ENCODE assay signal across 8 mouse cellular contexts in the genomic region with DNA sequence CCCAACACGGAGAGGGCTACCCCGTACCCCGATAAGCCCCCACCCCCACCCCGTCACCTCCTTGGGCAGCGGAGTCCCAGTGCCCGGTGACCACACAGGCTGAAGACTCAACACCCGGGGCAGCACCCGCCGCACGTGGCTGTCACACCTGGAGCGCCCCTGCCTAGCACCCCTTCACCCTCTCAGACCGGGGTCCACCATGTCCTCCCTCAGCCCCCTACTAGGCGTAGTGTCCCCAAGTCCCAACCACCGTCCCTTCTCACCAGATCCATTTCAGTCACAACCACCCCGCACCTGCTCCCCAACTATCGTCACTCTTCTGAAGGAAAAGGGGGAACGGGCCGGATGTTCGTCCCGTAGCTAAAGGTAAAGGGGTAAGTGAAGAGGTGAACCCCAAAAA. TPM values are rescaled to one million over a fixed set of nuclear protein-coding genes. Genes with fewer than 3 reads are reported as not detected.
A peak's percentile ranks its signal among the peaks of the same experiment; 100 is the strongest.
DNase-seq lines count a peak whose midpoint lies in the region; ATAC-seq and TF ChIP-seq lines count a peak whose summit lies in the region.

No protein-coding gene starts in this region.

- peak overlapping the region; percentile 82 for H3K4me2 ChIP-seq in lung, embryonic 14.5 days
- peak overlapping the region; percentile 58 for H3K4me2 ChIP-seq in forebrain, postnatal 0 days (ENCODE audit: low read depth)
- H3K4me2 ChIP-seq in neural tube, embryonic 14.5 days (ENCODE audit: low read depth, low read length), result peak overlapping the region; percentile 75

- H3K36me3 ChIP-seq in lung, embryonic 14.5 days (ENCODE audit: insufficient read depth), result no peaks in the 10 kb centered on the region
- H3K36me3 ChIP-seq in forebrain, postnatal 0 days (ENCODE audit: insufficient read depth), result no peaks in the 10 kb centered on the region
- H3K36me3 ChIP-seq in neural tube, embryonic 14.5 days (ENCODE audit: control insufficient read depth, insufficient read depth, low read length), result no peaks in the 10 kb centered on the region

- H3K4me3 ChIP-seq in lung, embryonic 14.5 days (ENCODE audit: low read depth, low read length), result peak overlapping the region; percentile 55
- H3K4me3 ChIP-seq in forebrain, postnatal 0 days (ENCODE audit: low read depth, low read length), result peak overlapping the region; percentile 53
- H3K4me3 ChIP-seq in neural tube, embryonic 14.5 days (ENCODE audit: low read depth, low read length), result peak overlapping the region; percentile 42

- TF ChIP-seq CTCF in lung, embryonic 14.5 days (IDR thresholded peaks at IDR 0.05; ENCODE audit: low read depth), result no peak
- no peak for TF ChIP-seq CTCF in forebrain, postnatal 0 days (IDR thresholded peaks at IDR 0.05; ENCODE audit: low read depth)

- peak; percentile 30 for DNase-seq in adrenal gland, adult 2 months
- no peak for DNase-seq in adrenal gland, postnatal 25 days
- DNase-seq in lung, embryonic 14.5 days, result no peak
- DNase-seq in lung, postnatal 36 days, result no peak
- DNase-seq in forebrain, postnatal 0 days, result no peak
- peak; percentile 15 for DNase-seq in liver
- no peak for DNase-seq in cerebellum, adult 9-10 months

- WGBS in lung, embryonic 14.5 days, result 11% methylated on average over 16 of the region's 20 CpGs
- 23% methylated on average over 18 of the region's 20 CpGs for WGBS in forebrain, postnatal 0 days
- 33% methylated on average over 13 of the region's 20 CpGs for WGBS in neural tube, embryonic 14.5 days

- no peaks in the 10 kb centered on the region for H3K4me1 ChIP-seq in lung, embryonic 14.5 days (ENCODE audit: insufficient read depth)
- H3K4me1 ChIP-seq in forebrain, postnatal 0 days (ENCODE audit: insufficient read depth), result no peaks in the 10 kb centered on the region
- H3K4me1 ChIP-seq in neural tube, embryonic 14.5 days (ENCODE audit: control insufficient read depth, insufficient read depth, low read length), result no peaks in the 10 kb centered on the region

- H3K9me3 ChIP-seq in lung, embryonic 14.5 days (ENCODE audit: low read depth, low read length), result no peaks in the 10 kb centered on the region
- H3K9me3 ChIP-seq in forebrain, postnatal 0 days (ENCODE audit: low read length), result no peaks in the 10 kb centered on the region
- no peaks in the 10 kb centered on the region for H3K9me3 ChIP-seq in neural tube, embryonic 14.5 days (ENCODE audit: control insufficient read depth, low read length)

- no peak overlapping the region for H3K27ac ChIP-seq in lung, embryonic 14.5 days (ENCODE audit: low read depth)
- no peak overlapping the region for H3K27ac ChIP-seq in forebrain, postnatal 0 days (ENCODE audit: low read depth, low read length)
- H3K27ac ChIP-seq in neural tube, embryonic 14.5 days (ENCODE audit: low read depth, low read length), result no peak overlapping the region

- peak overlapping the region; percentile 52 for H3K9ac ChIP-seq in lung, embryonic 14.5 days
- peak overlapping the region; percentile 54 for H3K9ac ChIP-seq in forebrain, postnatal 0 days
- H3K9ac ChIP-seq in neural tube, embryonic 14.5 days (replicated peaks; ENCODE audit: low read depth, low read length), result peak overlapping the region; percentile 53

- no peaks in the 10 kb centered on the region for H3K27me3 ChIP-seq in lung, embryonic 14.5 days (ENCODE audit: insufficient read depth, low read length)
- H3K27me3 ChIP-seq in forebrain, postnatal 0 days (ENCODE audit: insufficient read depth, low read length), result no peaks in the 10 kb centered on the region
- no peaks in the 10 kb centered on the region for H3K27me3 ChIP-seq in neural tube, embryonic 14.5 days (ENCODE audit: control insufficient read depth, insufficient read depth, low read length)

- peak; percentile 48 for ATAC-seq in lung, embryonic 14.5 days (ENCODE audit: insufficient read depth)
- peak; percentile 8 for ATAC-seq in forebrain, postnatal 0 days
- peak; percentile 61 for ATAC-seq in neural tube, embryonic 14.5 days (ENCODE audit: low read depth)

RNA-seq across cellular contexts. Expression of gene Txlng, which starts 0.5 kb away (rescaled TPM):
- total RNA-seq in adrenal gland, adult 2 months (2021), result 10 to 100 TPM; 19.5 to 23.9 TPM
- polyA plus RNA-seq in adrenal gland, adult 2 months (2012; rRNA removed), result 0.89 and 1.1 TPM in 2 replicates
- total RNA-seq in adrenal gland, postnatal 25 days (2021), result 24.0 and 29.5 TPM in 2 replicates
- 13.4 and 14.0 TPM in 2 replicates for polyA plus RNA-seq in lung, embryonic 14.5 days (2014; fragmentation: Nextera tagmentation; extraction: Ambion mirVana)
- total RNA-seq in forebrain, postnatal 0 days (2014; rRNA removed), result 15.3 and 18.7 TPM in 2 replicates
- polyA plus RNA-seq in forebrain, postnatal 0 days (2015; fragmentation: Nextera tagmentation; extraction: Ambion mirVana), result 10.2 and 10.9 TPM in 2 replicates
- polyA plus RNA-seq in neural tube, embryonic 14.5 days (2014; fragmentation: Nextera tagmentation; extraction: Ambion mirVana), result 13.6 and 15.0 TPM in 2 replicates

RNA-seq across cellular contexts. Expression of gene Syap1, which starts 59.5 kb away (rescaled TPM):
- 10 to 100 TPM; 76.9 to 79.7 TPM for total RNA-seq in adrenal gland, adult 2 months (2021)
- polyA plus RNA-seq in adrenal gland, adult 2 months (2012; rRNA removed), result 10.0 and 10.7 TPM in 2 replicates
- 81.9 and 85.0 TPM in 2 replicates for total RNA-seq in adrenal gland, postnatal 25 days (2021)
- polyA plus RNA-seq in lung, embryonic 14.5 days (2014; fragmentation: Nextera tagmentation; extraction: Ambion mirVana), result 45.9 and 48.9 TPM in 2 replicates
- 48.2 and 50.5 TPM in 2 replicates for total RNA-seq in forebrain, postnatal 0 days (2014; rRNA removed)
- polyA plus RNA-seq in forebrain, postnatal 0 days (2015; fragmentation: Nextera tagmentation; extraction: Ambion mirVana), result 40.7 and 42.2 TPM in 2 replicates
- polyA plus RNA-seq in neural tube, embryonic 14.5 days (2014; fragmentation: Nextera tagmentation; extraction: Ambion mirVana), result 34.6 and 39.5 TPM in 2 replicates

Comparison
In these comparisons a context has a peak if more than half of its experiments do, and no peak if none do; other contexts are left out.
1. DNase-seq: peak in adrenal gland, adult 2 months (single experiment) and liver (single experiment); none in adrenal gland, postnatal 25 days (single experiment), lung, embryonic 14.5 days (single experiment), lung, postnatal 36 days (single experiment), forebrain, postnatal 0 days (single experiment) and cerebellum, adult 9-10 months (single experiment).
2. ATAC-seq: peak in every context shown above with its lines; median percentile 61 in neural tube, embryonic 14.5 days; 48 in lung, embryonic 14.5 days; 8 in forebrain, postnatal 0 days.
3. Peak in every context shown above with its lines, with median percentiles within 50 percentile points of each other: H3K4me2 ChIP-seq, H3K4me3 ChIP-seq and H3K9ac ChIP-seq.